Mouse (Mus musculus): ENCODE measurements at regions not wholly inside any gene's neighbourhood (a gene's known extent, or its start where the extent isn't known, plus 50 kb on each side); places are given as distances from the start of the nearest gene placed in this dataset.
"Not testable (repeated sequence)": the region's sequence is repeated elsewhere in the genome, so short reads cannot be mapped to it uniquely, and the experiment has no call there.

DNA sequence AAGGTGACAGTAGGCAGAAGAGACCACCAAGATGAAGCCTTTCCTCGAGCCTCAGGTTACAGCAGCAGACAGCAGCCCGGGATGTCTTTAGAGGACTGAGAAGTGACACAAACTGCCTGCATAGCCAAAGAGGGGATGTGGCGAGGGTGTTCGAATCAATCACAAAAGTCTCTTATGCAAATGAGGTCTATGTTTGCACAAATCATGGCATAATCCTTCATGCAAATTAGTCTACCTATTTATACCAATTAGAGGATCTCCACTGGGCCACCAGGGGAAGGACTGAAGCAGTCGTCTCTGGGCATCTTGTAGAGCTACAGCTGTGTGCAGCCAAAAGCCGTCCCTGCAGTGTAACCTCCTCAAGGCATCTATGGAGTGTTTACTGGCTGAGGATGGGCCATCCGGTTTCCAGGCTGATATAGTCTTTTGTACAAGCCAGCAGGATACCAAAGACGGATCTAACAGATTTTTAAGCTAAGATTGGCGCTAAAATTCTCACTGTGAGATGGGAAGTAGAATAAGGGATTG lies 145.7 kb upstream of the Fer start:
- Histone ChIP-seq H3K4me3 (ENCODE audit: low read depth, low read length) (no peak overlapping the region), H3K27me3 (ENCODE audit: control insufficient read depth, insufficient read depth, low read length) (no peaks in the 10 kb centered on the region), H3K27ac (ENCODE audit: low read length) (no peak overlapping the region), H3K36me3 (ENCODE audit: control insufficient read depth, insufficient read depth, low read length) (no peaks in the 10 kb centered on the region), H3K9ac (replicated peaks; ENCODE audit: low read depth, low read length) (no peak overlapping the region), H3K9me3 (ENCODE audit: control insufficient read depth, low read depth, low read length) (no peaks in the 10 kb centered on the region), H3K4me1 (ENCODE audit: control insufficient read depth, insufficient read depth, low read length) (no peaks in the 10 kb centered on the region), H3K4me2 (replicated peaks; ENCODE audit: low read depth, low read length) (no peak overlapping the region)
- ATAC-seq (ENCODE audit: insufficient number of reproducible peaks, insufficient read depth, low FRiP score, low read depth), result no peak
- 74% methylated on average over 9 of the region's 9 CpGs for WGBS

DNA sequence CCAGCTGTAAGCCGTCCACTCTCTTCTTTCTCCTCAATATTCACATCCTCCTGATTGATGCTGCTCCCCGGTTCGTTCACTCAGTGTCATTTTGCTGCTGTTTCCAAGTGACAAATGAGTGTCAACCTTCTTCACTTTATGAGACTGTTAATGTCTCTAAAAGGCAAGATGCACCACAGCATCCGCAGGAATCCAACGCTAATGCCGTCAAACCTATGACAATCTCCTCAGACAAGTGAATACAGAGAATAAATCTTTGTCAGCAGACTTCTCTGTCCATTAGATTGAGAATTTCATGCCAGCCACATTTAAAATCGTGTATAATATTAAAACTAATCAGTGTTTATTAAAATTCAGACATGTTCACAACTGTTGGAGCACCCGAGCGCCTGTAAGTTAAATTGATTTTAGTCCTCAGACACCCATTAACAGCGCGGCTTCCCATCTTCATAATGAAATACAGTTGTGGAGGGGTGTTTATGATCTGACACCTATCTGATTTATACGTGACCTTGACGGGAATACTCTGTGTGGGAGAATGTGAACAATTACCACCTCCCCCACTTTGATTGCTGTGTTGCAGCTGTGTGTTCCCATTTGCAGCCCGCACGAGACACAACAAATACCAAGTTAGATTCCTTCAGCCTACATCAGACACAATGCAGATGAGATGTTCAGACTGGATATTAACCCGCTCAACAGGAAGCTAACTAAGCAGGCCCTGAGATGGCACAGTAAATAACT lies 143.7 kb upstream of the Fer start:
- H3K4me1 ChIP-seq (ENCODE audit: control insufficient read depth, insufficient read depth, low read length), result no peaks in the 10 kb centered on the region
- no peak overlapping the region for H3K27ac ChIP-seq (ENCODE audit: low read length)
- ATAC-seq (ENCODE audit: insufficient number of reproducible peaks, insufficient read depth, low FRiP score, low read depth), result no peak
- H3K36me3 ChIP-seq (ENCODE audit: control insufficient read depth, insufficient read depth, low read length), result no peaks in the 10 kb centered on the region
- H3K27me3 ChIP-seq (ENCODE audit: control insufficient read depth, insufficient read depth, low read length), result no peaks in the 10 kb centered on the region
- H3K4me2 ChIP-seq (replicated peaks; ENCODE audit: low read depth, low read length), result no peak overlapping the region
- H3K9me3 ChIP-seq (ENCODE audit: control insufficient read depth, low read depth, low read length), result no peaks in the 10 kb centered on the region
- H3K4me3 ChIP-seq (ENCODE audit: low read depth, low read length), result no peak overlapping the region
- 59% methylated on average over 16 of the region's 16 CpGs for WGBS
- no peak overlapping the region for H3K9ac ChIP-seq (replicated peaks; ENCODE audit: low read depth, low read length)

DNA sequence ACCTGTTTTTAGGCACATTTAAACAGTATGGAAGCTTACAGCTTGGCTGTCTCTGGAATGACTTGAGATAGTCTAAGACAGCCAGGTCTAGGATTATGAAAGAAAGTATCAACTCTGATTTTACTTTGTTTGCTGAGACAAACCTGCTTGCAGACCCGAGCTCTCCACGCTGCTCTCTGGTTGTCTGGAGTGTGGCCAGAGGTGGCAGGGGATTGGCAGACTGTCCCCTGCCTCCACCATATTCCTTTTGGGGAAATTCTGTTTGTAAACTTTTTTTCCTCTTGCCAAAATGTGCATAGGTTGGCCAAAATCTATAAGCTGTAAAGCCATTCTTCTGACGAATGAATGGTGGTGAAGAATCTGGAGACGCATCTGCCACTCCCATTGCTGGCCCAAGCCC lies 143.1 kb upstream of the Fer start:
- H3K9me3 ChIP-seq (ENCODE audit: control insufficient read depth, low read depth, low read length), result no peaks in the 10 kb centered on the region
- H3K27me3 ChIP-seq (ENCODE audit: control insufficient read depth, insufficient read depth, low read length), result no peaks in the 10 kb centered on the region
- H3K4me1 ChIP-seq (ENCODE audit: control insufficient read depth, insufficient read depth, low read length), result no peaks in the 10 kb centered on the region
- H3K4me3 ChIP-seq (ENCODE audit: low read depth, low read length), result no peak overlapping the region
- ATAC-seq (ENCODE audit: insufficient number of reproducible peaks, insufficient read depth, low FRiP score, low read depth), result no peak
- 81% methylated on average over 4 of the region's 4 CpGs for WGBS
- no peak overlapping the region for H3K4me2 ChIP-seq (replicated peaks; ENCODE audit: low read depth, low read length)
- H3K36me3 ChIP-seq (ENCODE audit: control insufficient read depth, insufficient read depth, low read length), result no peaks in the 10 kb centered on the region
- H3K27ac ChIP-seq (ENCODE audit: low read length), result no peak overlapping the region
- no peak overlapping the region for H3K9ac ChIP-seq (replicated peaks; ENCODE audit: low read depth, low read length)

DNA sequence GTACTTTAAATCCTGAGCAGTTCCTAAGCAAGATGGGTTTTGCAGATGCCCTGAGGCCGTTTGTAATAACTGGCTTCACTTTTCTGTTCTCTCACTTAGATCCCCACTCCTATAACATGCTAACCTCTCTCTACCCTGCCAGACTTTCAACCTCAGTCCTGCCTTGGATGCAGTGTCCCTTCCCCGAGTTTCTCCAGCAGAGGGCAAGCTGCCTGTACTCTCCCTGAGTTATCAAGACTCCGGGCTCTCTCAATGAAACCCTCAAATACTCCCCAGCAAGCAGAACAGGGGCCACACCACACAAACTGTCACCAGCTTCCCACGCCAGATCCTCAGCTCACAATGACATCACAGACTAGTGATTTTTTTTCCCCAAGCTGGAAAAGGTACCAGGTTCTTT lies 142.0 kb upstream of the Fer start:
- no peak overlapping the region for H3K27ac ChIP-seq (ENCODE audit: low read length)
- H3K4me2 ChIP-seq (replicated peaks; ENCODE audit: low read depth, low read length), result no peak overlapping the region
- no peak overlapping the region for H3K9ac ChIP-seq (replicated peaks; ENCODE audit: low read depth, low read length)
- no peak overlapping the region for H3K4me3 ChIP-seq (ENCODE audit: low read depth, low read length)
- no peaks in the 10 kb centered on the region for H3K9me3 ChIP-seq (ENCODE audit: control insufficient read depth, low read depth, low read length)
- ATAC-seq (ENCODE audit: insufficient number of reproducible peaks, insufficient read depth, low FRiP score, low read depth), result 0 out of 2 replicates have a peak, but pooled peaks have one; percentile 18
- no peaks in the 10 kb centered on the region for H3K4me1 ChIP-seq (ENCODE audit: control insufficient read depth, insufficient read depth, low read length)
- WGBS, result 33% methylated on average over 4 of the region's 4 CpGs
- H3K27me3 ChIP-seq (ENCODE audit: control insufficient read depth, insufficient read depth, low read length), result no peaks in the 10 kb centered on the region
- no peaks in the 10 kb centered on the region for H3K36me3 ChIP-seq (ENCODE audit: control insufficient read depth, insufficient read depth, low read length)

DNA sequence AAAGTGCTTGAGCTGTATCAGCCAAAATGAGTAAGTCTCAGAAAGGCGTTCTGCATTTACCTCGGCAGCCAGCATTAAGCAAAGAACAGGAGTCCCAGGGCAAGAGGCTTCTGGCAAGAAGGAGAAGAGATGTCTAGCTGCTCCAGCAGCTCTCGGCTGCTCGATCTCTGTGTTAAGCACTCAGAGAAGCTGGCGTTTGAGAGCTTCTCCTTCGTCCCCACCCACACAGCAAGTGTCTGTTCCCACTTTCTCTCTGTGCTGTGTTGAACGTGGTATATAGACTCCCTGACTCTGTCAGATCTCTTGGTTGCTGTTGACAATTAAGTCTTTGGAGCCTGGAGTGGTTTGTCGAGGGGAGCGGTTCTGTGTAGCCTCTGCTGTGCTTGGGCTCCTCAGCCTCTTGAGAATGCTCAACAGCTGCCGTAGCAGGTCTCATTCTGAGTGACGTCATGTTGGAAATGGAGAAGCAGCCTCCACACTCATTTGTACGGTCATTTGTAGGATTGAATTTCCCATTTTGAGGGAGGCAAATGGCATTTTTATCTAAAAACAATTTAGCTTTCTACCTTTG lies 140.3 kb upstream of the Fer start:
- no peaks in the 10 kb centered on the region for H3K36me3 ChIP-seq (ENCODE audit: control insufficient read depth, insufficient read depth, low read length)
- no peak overlapping the region for H3K9ac ChIP-seq (replicated peaks; ENCODE audit: low read depth, low read length)
- no peak overlapping the region for H3K4me3 ChIP-seq (ENCODE audit: low read depth, low read length)
- no peaks in the 10 kb centered on the region for H3K27me3 ChIP-seq (ENCODE audit: control insufficient read depth, insufficient read depth, low read length)
- no peak overlapping the region for H3K27ac ChIP-seq (ENCODE audit: low read length)
- H3K4me1 ChIP-seq (ENCODE audit: control insufficient read depth, insufficient read depth, low read length), result no peaks in the 10 kb centered on the region
- WGBS, result 75% methylated on average over 12 of the region's 12 CpGs
- no peaks in the 10 kb centered on the region for H3K9me3 ChIP-seq (ENCODE audit: control insufficient read depth, low read depth, low read length)
- no peak for ATAC-seq (ENCODE audit: insufficient number of reproducible peaks, insufficient read depth, low FRiP score, low read depth)
- H3K4me2 ChIP-seq (replicated peaks; ENCODE audit: low read depth, low read length), result no peak overlapping the region

DNA sequence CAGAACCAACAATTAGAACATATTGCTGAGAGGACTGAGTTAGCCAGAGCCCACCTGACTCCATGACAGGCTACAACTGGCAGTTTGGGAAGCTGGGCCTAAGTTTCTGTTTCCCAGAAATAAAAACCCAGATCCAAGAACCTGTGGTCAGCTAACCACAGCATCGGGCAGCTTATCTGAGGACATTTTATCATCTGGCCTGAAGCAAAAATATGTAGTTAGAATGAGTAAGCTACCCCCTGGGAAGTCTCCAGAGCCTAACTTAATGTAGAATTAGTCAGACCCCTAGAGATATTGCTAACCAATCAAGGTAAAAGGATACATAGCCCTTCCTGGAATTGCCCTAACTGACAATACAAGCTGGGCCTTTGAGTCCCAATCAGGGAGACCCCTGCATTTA lies 124.7 kb upstream of the Fer start:
- no peaks in the 10 kb centered on the region for H3K4me1 ChIP-seq (ENCODE audit: control insufficient read depth, insufficient read depth, low read length)
- H3K4me2 ChIP-seq (replicated peaks; ENCODE audit: low read depth, low read length), result no peak overlapping the region
- WGBS, result 88% methylated on average over 1 of the region's 1 CpGs
- no peaks in the 10 kb centered on the region for H3K9me3 ChIP-seq (ENCODE audit: control insufficient read depth, low read depth, low read length)
- H3K9ac ChIP-seq (replicated peaks; ENCODE audit: low read depth, low read length), result no peak overlapping the region
- no peak overlapping the region for H3K27ac ChIP-seq (ENCODE audit: low read length)
- no peaks in the 10 kb centered on the region for H3K27me3 ChIP-seq (ENCODE audit: control insufficient read depth, insufficient read depth, low read length)
- no peaks in the 10 kb centered on the region for H3K36me3 ChIP-seq (ENCODE audit: control insufficient read depth, insufficient read depth, low read length)
- no peak overlapping the region for H3K4me3 ChIP-seq (ENCODE audit: low read depth, low read length)
- no peak for ATAC-seq (ENCODE audit: insufficient number of reproducible peaks, insufficient read depth, low FRiP score, low read depth)

DNA sequence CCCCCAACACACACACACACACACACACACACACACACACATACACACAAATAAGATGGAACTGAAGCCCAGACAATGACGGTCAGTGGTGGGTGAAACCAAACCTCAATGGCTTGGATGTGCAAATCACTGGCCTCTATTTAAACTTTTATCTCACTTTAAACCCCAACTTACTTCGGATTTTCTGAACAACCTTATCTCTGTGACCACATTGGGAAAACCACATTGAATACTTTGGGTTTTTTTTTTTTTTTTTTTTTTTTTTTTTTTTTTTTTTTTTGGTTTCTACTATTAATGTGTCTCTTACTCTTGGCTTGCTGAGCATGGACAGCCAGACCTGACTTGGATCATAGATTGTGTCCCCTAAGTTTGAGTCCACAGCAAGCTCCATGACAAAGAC lies 123.2 kb upstream of the Fer start:
- Histone ChIP-seq H3K9ac (replicated peaks; ENCODE audit: low read depth, low read length) (no peak overlapping the region), H3K27me3 (ENCODE audit: control insufficient read depth, insufficient read depth, low read length) (no peaks in the 10 kb centered on the region), H3K27ac (ENCODE audit: low read length) (no peak overlapping the region), H3K4me2 (replicated peaks; ENCODE audit: low read depth, low read length) (no peak overlapping the region), H3K9me3 (ENCODE audit: control insufficient read depth, low read depth, low read length) (no peaks in the 10 kb centered on the region), H3K36me3 (ENCODE audit: control insufficient read depth, insufficient read depth, low read length) (no peaks in the 10 kb centered on the region), H3K4me1 (ENCODE audit: control insufficient read depth, insufficient read depth, low read length) (no peaks in the 10 kb centered on the region), H3K4me3 (ENCODE audit: low read depth, low read length) (no peak overlapping the region)
- ATAC-seq (ENCODE audit: insufficient number of reproducible peaks, insufficient read depth, low FRiP score, low read depth), result no peak
- WGBS, result 78% methylated on average over 2 of the region's 2 CpGs

DNA sequence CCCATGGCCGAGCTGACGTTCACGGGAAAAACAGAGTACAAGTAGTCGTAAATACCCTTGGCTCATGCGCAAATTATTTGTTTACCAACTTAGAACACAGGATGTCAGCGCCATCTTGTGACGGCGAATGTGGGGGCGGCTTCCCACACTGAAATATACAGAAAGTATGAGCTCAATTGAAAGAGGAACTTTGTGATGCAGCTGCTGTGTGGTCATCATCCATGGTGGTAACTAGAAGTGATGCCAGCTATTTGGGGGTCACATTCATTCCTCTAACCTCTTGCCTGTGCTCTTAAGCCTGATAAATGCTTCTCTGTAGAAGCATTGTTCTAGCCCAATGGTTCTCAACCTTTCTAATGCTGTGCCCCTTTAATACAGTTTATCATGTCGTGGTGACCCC lies 113.6 kb upstream of the Fer start:
- H3K27me3 ChIP-seq (ENCODE audit: control insufficient read depth, insufficient read depth, low read length); H3K4me3 ChIP-seq (ENCODE audit: low read depth, low read length); H3K27ac ChIP-seq (ENCODE audit: low read length); H3K36me3 ChIP-seq (ENCODE audit: control insufficient read depth, insufficient read depth, low read length); H3K9ac ChIP-seq (replicated peaks; ENCODE audit: low read depth, low read length); H3K4me2 ChIP-seq (replicated peaks; ENCODE audit: low read depth, low read length); ATAC-seq (ENCODE audit: insufficient number of reproducible peaks, insufficient read depth, low FRiP score, low read depth); H3K9me3 ChIP-seq (ENCODE audit: control insufficient read depth, low read depth, low read length); H3K4me1 ChIP-seq (ENCODE audit: control insufficient read depth, insufficient read depth, low read length): not testable (repeated sequence)
- 98% methylated on average over 5 of the region's 10 CpGs for WGBS

DNA sequence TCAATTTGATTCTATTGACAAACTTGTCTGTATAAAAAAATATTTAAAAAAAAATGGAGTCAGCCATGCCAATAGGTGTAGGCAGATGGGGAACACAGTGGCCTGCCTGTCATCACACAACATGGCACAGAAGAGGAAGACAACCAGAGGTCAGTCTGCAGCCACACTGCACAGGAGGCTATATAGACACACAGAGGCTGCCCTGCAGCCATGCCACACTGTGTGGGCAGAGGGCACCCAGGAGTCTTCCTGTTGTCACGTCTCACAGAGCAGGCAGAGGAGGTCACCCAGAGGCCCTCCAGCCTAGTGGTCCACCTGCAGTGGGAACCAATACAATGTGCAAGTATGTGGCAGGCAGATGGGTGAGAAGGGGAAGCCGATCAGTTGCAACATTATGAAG lies 108.5 kb upstream of the Fer start:
- H3K4me1 ChIP-seq (ENCODE audit: control insufficient read depth, insufficient read depth, low read length), result no peaks in the 10 kb centered on the region
- H3K4me2 ChIP-seq (replicated peaks; ENCODE audit: low read depth, low read length), result no peak overlapping the region
- H3K27ac ChIP-seq (ENCODE audit: low read length), result no peak overlapping the region
- no peak overlapping the region for H3K4me3 ChIP-seq (ENCODE audit: low read depth, low read length)
- no peak overlapping the region for H3K9ac ChIP-seq (replicated peaks; ENCODE audit: low read depth, low read length)
- no peaks in the 10 kb centered on the region for H3K27me3 ChIP-seq (ENCODE audit: control insufficient read depth, insufficient read depth, low read length)
- H3K36me3 ChIP-seq (ENCODE audit: control insufficient read depth, insufficient read depth, low read length), result no peaks in the 10 kb centered on the region
- 84% methylated on average over 2 of the region's 2 CpGs for WGBS
- ATAC-seq (ENCODE audit: insufficient number of reproducible peaks, insufficient read depth, low FRiP score, low read depth), result no peak
- no peaks in the 10 kb centered on the region for H3K9me3 ChIP-seq (ENCODE audit: control insufficient read depth, low read depth, low read length)

Measured in stomach, embryonic 14.5 days (tissue).